Mouse (Mus musculus) liver, embryonic 13.5 days (tissue): ENCODE measurements around the gene Hmga1. TPM values are rescaled to one million over a fixed set of nuclear protein-coding genes. Genes with fewer than 3 reads are reported as not detected.

ENCODE experiments used
- ATAC-seq: fragments of 200-750 bp; cut with Nextera tagmentation; 2 replicates; pipeline ENCODE4 v1.8.0; 2017; ENCODE audit warnings: low read depth, mild to moderate bottlenecking, moderate number of reproducible peaks, moderate library complexity
- DNase-seq: peaks from one replicate; pipeline ENCODE4 v3.0.0; 2022
- H3K27ac ChIP-seq: fragments of 300-500 bp; sonication (generic); 2 replicates; pipeline ENCODE4 v1.5.1; 2015; ENCODE audit warnings: moderate library complexity, mild to moderate bottlenecking, inconsistent platforms
- H3K27me3 ChIP-seq: fragments of 300-500 bp; sonication (generic); 2 replicates; pipeline ENCODE4 v1.6.1; 2015; ENCODE audit warnings: mild to moderate bottlenecking, inconsistent platforms
- H3K36me3 ChIP-seq: fragments of 300-500 bp; sonication (generic); 2 replicates; pipeline ENCODE4 v1.6.1; 2015; ENCODE audit warnings: mild to moderate bottlenecking, inconsistent platforms
- H3K4me1 ChIP-seq: fragments of 300-500 bp; sonication (generic); replicated peaks from 2 replicates; pipeline ENCODE4 v1.6.1; 2015; ENCODE audit warnings: inconsistent platforms
- H3K4me2 ChIP-seq: fragments of 300-500 bp; sonication (generic); 2 replicates; pipeline ENCODE4 v1.6.1; 2015; ENCODE audit warnings: inconsistent platforms, mild to moderate bottlenecking, moderate library complexity
- H3K4me3 ChIP-seq: fragments of 300-500 bp; sonication (generic); replicated peaks from 2 replicates; pipeline ENCODE4 v1.5.1; 2015; ENCODE audit warnings: mild to moderate bottlenecking, inconsistent platforms
- H3K9ac ChIP-seq: fragments of 300-500 bp; sonication (generic); 2 replicates; pipeline ENCODE4 v1.6.1; 2015; ENCODE audit warnings: mild to moderate bottlenecking, inconsistent platforms
- H3K9me3 ChIP-seq: fragments of 300-500 bp; sonication (generic); replicated peaks from 2 replicates; pipeline ENCODE4 v1.6.1; 2016; ENCODE audit warnings: inconsistent platforms
- WGBS: fragments of 180-500 bp; shearing (Covaris S2); methylation state at CpG from one replicate; pipeline ENCODE4 v1.1.7; 2015; ENCODE audit not compliant: insufficient replicate concordance; 5-methylcytosine and 5-hydroxymethylcytosine counted together
- polyA plus RNA-seq: library from polyadenylated mRNA; unstranded; fragments of >200 nt; fragmentation: Nextera tagmentation; extraction: Ambion mirVana; gene quantifications from 2 replicates; pipeline ENCODE4 v1.2.1, GENCODE M21; 2015

The Hmga1 gene
- polyA plus RNA-seq, 1 experiment from 2014 or later: 226 TPM

DNA sequence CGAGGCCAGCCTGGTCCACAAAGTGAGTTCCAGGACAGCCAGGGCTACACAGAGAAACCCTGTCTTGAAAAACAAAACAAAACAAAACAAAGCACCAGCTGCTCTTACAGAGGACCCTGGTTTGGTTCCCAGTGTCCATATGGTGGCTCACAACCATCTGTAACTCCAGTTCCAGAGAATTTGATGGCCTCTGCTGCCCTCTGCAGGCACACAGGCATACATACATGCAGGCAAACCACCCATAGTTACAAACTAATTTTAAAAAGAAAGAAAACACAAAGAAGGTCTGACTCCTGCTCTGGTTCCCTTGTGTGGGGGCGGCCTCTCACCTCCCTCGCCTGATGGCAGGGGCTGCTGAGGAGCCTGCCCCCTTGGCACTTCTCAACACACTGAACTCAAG, 22.9 kb upstream of the Hmga1 start:
- Histone ChIP-seq H3K27ac (no peak overlapping the region), H3K4me1 (peaks cover 19% of the 10 kb centered on the region), H3K9me3 (no peaks in the 10 kb centered on the region), H3K27me3 (no peaks in the 10 kb centered on the region), H3K4me3 (no peak overlapping the region), H3K4me2 (no peak overlapping the region), H3K36me3 (no peaks in the 10 kb centered on the region), H3K9ac (no peak overlapping the region)
- ATAC-seq: no peak
- no peak for DNase-seq
- WGBS: 79% methylated on average over 3 of the region's 3 CpGs

GRCm38 (mm10) chr17:27534718-27535117, 21.6 kb upstream of the Hmga1 start:
- Histone ChIP-seq H3K36me3 (no peaks in the 10 kb centered on the region), H3K9me3 (no peaks in the 10 kb centered on the region), H3K27me3 (no peaks in the 10 kb centered on the region), H3K4me1 (peaks cover 19% of the 10 kb centered on the region), H3K9ac (no peak overlapping the region), H3K27ac (no peak overlapping the region), H3K4me3 (no peak overlapping the region), H3K4me2 (0 out of 2 replicates have a peak overlapping the region, but pooled peaks have one; percentile 17)
- ATAC-seq (peak; percentile 58), DNase-seq (peak; percentile 71)
- WGBS: 2% methylated on average over 10 of the region's 10 CpGs

- no peak for ATAC-seq
- no peak overlapping the region for H3K4me2 ChIP-seq
- no peak for DNase-seq
- H3K9ac ChIP-seq: no peak overlapping the region
- WGBS: 58% methylated on average over 2 of the region's 2 CpGs
- H3K9me3 ChIP-seq: no peaks in the 10 kb centered on the region
- no peak overlapping the region for H3K27ac ChIP-seq
- no peak overlapping the region for H3K4me3 ChIP-seq
- no peaks in the 10 kb centered on the region for H3K36me3 ChIP-seq
- 0 out of 2 replicates have a peak, but pooled peaks cover 4% of the 10 kb centered on the region for H3K27me3 ChIP-seq
- H3K4me1 ChIP-seq: peaks cover 10% of the 10 kb centered on the region; the same call in 1 of the 2 replicates
These were observed 15.0 kb upstream of the Hmga1 start for GRCm38 (mm10) chr17:27541261-27541660.

DNA sequence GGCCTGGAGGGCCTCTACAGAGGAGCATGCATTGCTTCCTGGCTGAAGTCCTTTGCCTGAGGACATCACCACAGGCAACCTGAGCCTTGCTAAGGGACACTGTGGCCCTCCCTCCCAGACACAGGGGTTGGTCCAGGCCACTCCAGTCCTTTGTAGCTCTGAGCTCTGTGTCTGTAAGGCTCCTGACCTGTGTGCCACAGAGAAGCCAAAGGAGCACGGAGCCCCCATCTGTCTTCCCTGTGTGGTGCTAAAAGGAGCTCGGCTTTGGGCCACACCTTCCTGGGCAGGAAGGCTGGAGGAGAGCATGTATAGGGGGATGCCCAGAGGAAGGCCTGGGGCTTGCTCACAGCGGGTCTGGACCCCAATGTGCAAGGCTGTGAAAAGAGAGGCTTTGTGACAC, 14.3 kb upstream of the Hmga1 start:
- peaks cover 7% of the 10 kb centered on the region; the same call in 1 of the 2 replicates for H3K4me1 ChIP-seq
- no peaks in the 10 kb centered on the region for H3K9me3 ChIP-seq
- no peak for ATAC-seq
- H3K4me3 ChIP-seq: no peak overlapping the region
- no peak overlapping the region for H3K9ac ChIP-seq
- no peak overlapping the region for H3K27ac ChIP-seq
- WGBS: 62% methylated on average over 3 of the region's 3 CpGs
- 0 out of 2 replicates have a peak, but pooled peaks cover 4% of the 10 kb centered on the region for H3K27me3 ChIP-seq
- no peaks in the 10 kb centered on the region for H3K36me3 ChIP-seq
- no peak for DNase-seq
- H3K4me2 ChIP-seq: no peak overlapping the region

DNA sequence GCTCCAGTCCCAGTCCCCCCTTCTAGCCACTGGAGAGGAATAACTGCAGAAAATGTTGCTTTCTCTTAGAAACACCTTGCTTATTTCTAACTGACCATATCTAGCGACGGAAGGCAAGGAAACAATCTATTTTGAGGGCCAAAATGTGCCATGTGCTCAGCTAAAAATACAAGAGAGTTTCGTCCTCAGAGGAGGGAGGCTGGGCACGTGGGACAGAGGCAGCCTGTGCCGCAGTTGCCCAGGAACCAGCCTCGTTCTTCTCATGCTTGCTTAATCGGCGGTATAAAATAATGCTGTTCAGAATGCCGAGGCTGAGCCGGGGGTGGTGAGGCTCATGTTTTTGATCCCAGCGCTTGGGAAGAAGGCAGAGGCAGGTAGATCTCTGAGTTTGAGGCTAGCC, 11.7 kb upstream of the Hmga1 start:
- H3K27ac ChIP-seq: no peak overlapping the region
- 73% methylated on average over 11 of the region's 11 CpGs for WGBS
- ATAC-seq: no peak

DNA sequence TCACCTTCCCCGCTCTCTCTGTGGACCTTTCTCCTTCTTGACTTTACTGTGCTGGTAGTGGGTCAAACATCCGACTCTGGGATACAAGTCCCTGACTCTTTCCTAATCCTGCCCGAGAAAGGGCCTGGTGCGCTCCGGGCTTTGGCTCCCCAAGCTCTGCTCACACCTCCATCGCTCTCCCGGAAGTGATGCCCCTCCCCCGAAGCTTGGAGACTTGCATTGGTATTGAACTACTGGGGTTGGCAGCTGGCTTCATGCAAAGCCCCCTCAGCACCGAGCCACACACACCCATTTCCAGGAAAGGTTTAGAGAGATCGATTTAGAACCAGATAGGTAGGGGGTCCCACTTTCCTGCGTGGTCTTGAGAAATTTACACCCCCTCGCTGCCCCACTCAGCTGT, 10.3 kb upstream of the Hmga1 start:
- Histone ChIP-seq H3K4me1 (peaks cover 13% of the 10 kb centered on the region), H3K9ac (no peak overlapping the region), H3K27ac (no peak overlapping the region), H3K9me3 (no peaks in the 10 kb centered on the region), H3K4me3 (no peak overlapping the region), H3K27me3 (0 out of 2 replicates have a peak, but pooled peaks cover 4% of the 10 kb centered on the region), H3K36me3 (no peaks in the 10 kb centered on the region), H3K4me2 (no peak overlapping the region)
- ATAC-seq (no peak), DNase-seq (no peak)
- WGBS: 38% methylated on average over 12 of the region's 12 CpGs

More for the DNA sequence above, 11.7 kb upstream of the Hmga1 start:
- no peaks in the 10 kb centered on the region for H3K36me3 ChIP-seq
- H3K4me2 ChIP-seq: no peak overlapping the region
- no peak for DNase-seq
- H3K4me1 ChIP-seq: peaks cover 12% of the 10 kb centered on the region
- H3K27me3 ChIP-seq: 0 out of 2 replicates have a peak, but pooled peaks cover 4% of the 10 kb centered on the region
- H3K9ac ChIP-seq: no peak overlapping the region
- H3K4me3 ChIP-seq: no peak overlapping the region
- H3K9me3 ChIP-seq: no peaks in the 10 kb centered on the region

DNA sequence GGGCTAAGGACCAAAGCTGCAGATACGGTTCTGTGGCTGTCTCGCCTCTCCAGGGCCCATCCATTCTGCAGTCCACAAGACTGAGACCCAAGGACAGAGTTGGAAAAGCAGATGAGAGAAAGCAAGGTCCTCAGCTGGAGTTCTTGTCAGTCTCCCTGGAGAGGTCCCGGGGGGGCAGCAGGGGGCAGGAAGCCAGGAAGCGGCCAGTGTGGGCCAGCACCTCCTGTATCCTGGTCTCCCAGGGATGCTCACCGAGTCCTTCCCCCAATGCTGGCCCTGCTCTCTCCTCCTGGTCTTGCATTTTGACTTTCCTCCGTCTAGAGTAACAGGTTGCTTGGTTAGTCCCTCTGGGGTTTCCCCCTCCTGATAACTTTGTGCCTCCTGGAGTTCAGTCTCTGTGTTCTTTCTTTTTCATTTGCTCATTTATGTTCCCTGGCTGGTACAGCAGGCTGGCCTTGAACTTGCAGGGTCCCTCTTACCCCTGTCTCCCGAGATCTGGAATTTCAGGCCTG, 9.7 kb upstream of the Hmga1 start:
- WGBS: 61% methylated on average over 7 of the region's 7 CpGs
- no peak for ATAC-seq
- no peaks in the 10 kb centered on the region for H3K36me3 ChIP-seq

GRCm38 (mm10) chr17:27547253-27547868, 8.9 kb upstream of the Hmga1 start:
- Histone ChIP-seq H3K27me3 (0 out of 2 replicates have a peak, but pooled peaks cover 4% of the 10 kb centered on the region), H3K27ac (no peak overlapping the region), H3K4me2 (no peak overlapping the region), H3K36me3 (no peaks in the 10 kb centered on the region), H3K4me1 (peaks cover 23% of the 10 kb centered on the region), H3K9me3 (no peaks in the 10 kb centered on the region), H3K4me3 (no peak overlapping the region), H3K9ac (no peak overlapping the region)
- WGBS: 62% methylated on average over 9 of the region's 9 CpGs
- DNase-seq (no peak), ATAC-seq (no peak)

More for the DNA sequence above, 9.7 kb upstream of the Hmga1 start:
- 0 out of 2 replicates have a peak, but pooled peaks cover 4% of the 10 kb centered on the region for H3K27me3 ChIP-seq
- H3K27ac ChIP-seq: no peak overlapping the region
- no peak overlapping the region for H3K4me2 ChIP-seq
- H3K9ac ChIP-seq: no peak overlapping the region
- H3K4me1 ChIP-seq: peaks cover 17% of the 10 kb centered on the region
- no peak for DNase-seq
- no peak overlapping the region for H3K4me3 ChIP-seq
- H3K9me3 ChIP-seq: no peaks in the 10 kb centered on the region

GRCm38 (mm10) chr17:27549234-27549633, 7.1 kb upstream of the Hmga1 start:
- no peak overlapping the region for H3K9ac ChIP-seq
- no peak overlapping the region for H3K4me3 ChIP-seq
- peaks cover 33% of the 10 kb centered on the region for H3K4me1 ChIP-seq
- no peak for ATAC-seq
- DNase-seq: no peak
- H3K27ac ChIP-seq: no peak overlapping the region
- H3K4me2 ChIP-seq: no peak overlapping the region
- 55% methylated on average over 8 of the region's 8 CpGs for WGBS
- H3K36me3 ChIP-seq: no peaks in the 10 kb centered on the region
- H3K27me3 ChIP-seq: 0 out of 2 replicates have a peak, but pooled peaks cover 4% of the 10 kb centered on the region
- H3K9me3 ChIP-seq: no peaks in the 10 kb centered on the region

DNA sequence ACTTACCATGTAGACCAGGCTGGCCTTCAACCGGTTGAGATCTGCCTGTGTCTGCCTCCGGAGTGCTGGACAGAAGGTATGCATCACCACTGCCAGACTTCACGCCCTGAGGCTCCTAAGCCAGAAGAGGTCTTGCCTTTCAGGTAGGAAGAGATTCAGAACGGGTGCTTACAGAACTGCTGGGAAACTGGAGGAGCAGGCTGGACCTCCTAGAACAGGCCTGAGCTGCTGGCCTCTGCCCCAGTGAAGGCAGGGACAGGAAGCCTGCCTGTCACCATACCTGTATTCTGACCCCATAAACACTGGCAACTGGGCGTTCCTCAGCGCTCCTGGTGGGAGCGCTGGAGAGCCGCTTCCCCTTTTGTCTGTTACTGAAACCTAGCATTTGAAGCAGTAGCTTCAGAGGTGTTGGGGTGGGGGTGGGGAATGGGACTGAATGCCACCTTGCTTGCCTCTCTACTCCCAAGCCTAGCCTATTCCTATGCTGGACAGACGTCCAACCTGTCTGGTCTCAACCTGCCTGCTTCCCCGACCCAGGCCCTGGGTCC, 4.8 kb upstream of the Hmga1 start:
- Histone ChIP-seq H3K9me3 (no peaks in the 10 kb centered on the region), H3K4me2 (no peak overlapping the region), H3K9ac (no peak overlapping the region), H3K27ac (no peak overlapping the region), H3K36me3 (no peaks in the 10 kb centered on the region), H3K4me1 (peaks cover 53% of the 10 kb centered on the region), H3K4me3 (no peak overlapping the region), H3K27me3 (no peaks in the 10 kb centered on the region)
- DNase-seq (no peak), ATAC-seq (no peak)
- WGBS: 41% methylated on average over 10 of the region's 10 CpGs

DNA sequence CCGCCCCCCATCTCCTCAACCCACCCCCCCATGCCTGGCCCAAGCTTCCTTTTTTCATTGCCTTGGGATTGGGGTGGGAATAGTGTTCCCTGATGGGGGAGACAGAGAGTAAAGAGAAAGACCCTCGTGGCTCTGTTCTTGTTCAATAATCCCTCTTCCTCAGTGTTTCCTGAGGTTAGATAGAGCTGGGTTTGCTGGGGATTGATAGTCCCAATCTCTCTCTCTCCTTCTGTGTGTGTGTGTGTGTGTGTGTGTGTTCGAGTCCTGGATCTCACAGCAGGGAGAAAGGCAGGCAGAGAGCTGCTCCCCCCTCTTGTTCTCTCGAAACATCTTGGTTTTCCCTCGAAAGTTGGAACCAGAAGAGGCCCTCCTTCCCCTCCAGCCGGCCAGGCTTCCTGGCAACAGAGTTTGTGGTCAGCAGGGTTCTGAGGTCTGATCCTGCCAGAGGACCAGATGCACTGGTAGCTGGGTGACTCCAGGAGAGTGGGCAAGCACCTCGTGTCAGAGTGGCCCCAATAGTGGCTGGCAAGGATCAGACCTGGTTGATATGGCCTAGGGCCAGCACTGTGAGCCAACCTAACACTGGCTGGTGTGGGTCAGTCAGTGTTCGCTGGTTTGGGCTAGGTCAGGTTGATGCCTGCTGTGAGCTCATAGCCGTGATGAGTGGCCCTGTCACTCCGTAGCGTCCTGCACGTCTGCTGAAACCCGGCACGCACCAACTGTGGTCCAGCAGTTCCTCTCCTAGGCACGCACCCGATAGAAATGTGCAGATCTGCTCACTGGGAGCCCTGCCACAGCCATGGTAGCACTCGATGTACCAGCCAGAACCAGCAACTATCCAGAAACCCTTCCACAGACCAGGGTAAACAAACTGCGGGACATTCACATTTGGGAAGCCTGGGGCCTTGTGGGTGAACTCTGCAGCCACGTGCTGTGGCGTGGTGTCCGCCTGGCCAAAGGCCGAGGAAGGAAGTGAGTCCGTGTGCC, 3.8 kb upstream of the Hmga1 start:
- H3K27ac ChIP-seq: peak overlapping the region; percentile 56
- no peak overlapping the region for H3K4me2 ChIP-seq
- H3K9me3 ChIP-seq: no peaks in the 10 kb centered on the region
- H3K4me3 ChIP-seq: no peak overlapping the region
- 33% methylated on average over 23 of the region's 23 CpGs for WGBS
- no peaks in the 10 kb centered on the region for H3K36me3 ChIP-seq
- ATAC-seq (no peak), DNase-seq (no peak)
- H3K27me3 ChIP-seq: no peaks in the 10 kb centered on the region
- peaks cover 59% of the 10 kb centered on the region for H3K4me1 ChIP-seq
- 0 out of 2 replicates have a peak overlapping the region, but pooled peaks have one; percentile 31 for H3K9ac ChIP-seq
